Mouse (Mus musculus) spleen, embryonic (tissue): ENCODE results near the gene Ctnna3.

Source experiments
- CTCF ChIA-PET: fragments of 350-600 bp; sonication (Branson Sonifier 250); formaldehyde crosslinking; loops from one replicate; lab custom pipeline; 2022; lab: Charles Lee

Ctnna3 gene

GRCm38 (mm10) chr10:63689233-63689632 lies 259.3 kb downstream of the Ctnna3 start:
- CTCF ChIA-PET, result interaction anchor here (0.7 kb wide), 1 partner anchor 1616 kb away, joined by 11 read pairs; no protein-coding TSS in a partner anchor

DNA sequence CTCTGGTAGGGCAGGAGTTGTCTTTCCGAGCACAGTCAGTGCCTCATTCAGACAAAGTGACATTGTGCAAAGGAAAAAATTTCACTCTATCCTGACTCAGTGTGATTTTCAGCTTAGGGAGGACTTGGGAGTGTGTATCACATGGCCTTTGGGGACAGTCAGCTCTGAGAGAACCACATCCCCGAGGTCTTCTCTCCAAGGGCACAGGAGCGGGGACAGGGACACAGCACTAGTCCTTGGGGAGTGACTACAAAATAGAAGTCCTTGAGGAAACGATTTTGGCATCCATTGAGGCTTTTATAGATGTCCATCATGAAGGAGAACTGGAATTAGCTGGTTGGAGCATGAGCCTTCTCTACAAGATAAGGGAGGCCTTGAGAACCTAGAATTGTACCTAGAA lies 259.8 kb downstream of the Ctnna3 start:
- CTCF ChIA-PET, result no interaction called here

GRCm38 (mm10) chr10:63692039-63692438 lies 262.1 kb downstream of the Ctnna3 start:
- CTCF ChIA-PET, result interaction anchor here (0.6 kb wide), 1 partner anchor 700 kb away, joined by 3 read pairs; no protein-coding TSS in a partner anchor

GRCm38 (mm10) chr10:63710211-63710610 lies 280.3 kb downstream of the Ctnna3 start:
- CTCF ChIA-PET, result no interaction called here

GRCm38 (mm10) chr10:63712530-63712929 lies 282.6 kb downstream of the Ctnna3 start:
- CTCF ChIA-PET, result no interaction called here

- CTCF ChIA-PET, result no interaction called here
Measured at GRCm38 (mm10) chr10:63714151-63714550, 284.3 kb downstream of the Ctnna3 start.

- CTCF ChIA-PET, result no interaction called here
Measured at GRCm38 (mm10) chr10:63768871-63769270, 339.0 kb downstream of the Ctnna3 start.

GRCm38 (mm10) chr10:63771656-63772055 lies 341.8 kb downstream of the Ctnna3 start:
- CTCF ChIA-PET, result no interaction called here

GRCm38 (mm10) chr10:63772074-63772473 lies 342.2 kb downstream of the Ctnna3 start:
- CTCF ChIA-PET, result no interaction called here

DNA sequence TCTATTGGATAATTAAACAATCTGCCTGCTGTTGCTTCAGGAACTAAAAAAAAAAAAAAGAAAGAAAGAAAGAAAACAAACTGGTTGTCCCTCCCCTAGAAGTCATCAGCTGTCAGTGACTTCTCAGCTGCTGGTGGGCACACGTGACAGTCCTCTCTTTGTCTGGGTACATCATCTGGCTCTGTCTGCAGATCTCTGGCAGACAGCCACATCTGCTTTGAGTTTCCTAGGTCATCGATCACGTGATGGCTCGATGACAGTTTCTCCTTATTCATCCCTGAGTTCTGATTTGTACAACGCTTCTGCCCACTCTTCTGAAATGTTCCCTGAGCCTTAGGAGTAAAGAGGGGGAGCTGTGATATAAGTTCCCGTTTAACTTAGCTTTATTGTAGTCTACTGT lies 352.1 kb downstream of the Ctnna3 start:
- CTCF ChIA-PET, result no interaction called here

DNA sequence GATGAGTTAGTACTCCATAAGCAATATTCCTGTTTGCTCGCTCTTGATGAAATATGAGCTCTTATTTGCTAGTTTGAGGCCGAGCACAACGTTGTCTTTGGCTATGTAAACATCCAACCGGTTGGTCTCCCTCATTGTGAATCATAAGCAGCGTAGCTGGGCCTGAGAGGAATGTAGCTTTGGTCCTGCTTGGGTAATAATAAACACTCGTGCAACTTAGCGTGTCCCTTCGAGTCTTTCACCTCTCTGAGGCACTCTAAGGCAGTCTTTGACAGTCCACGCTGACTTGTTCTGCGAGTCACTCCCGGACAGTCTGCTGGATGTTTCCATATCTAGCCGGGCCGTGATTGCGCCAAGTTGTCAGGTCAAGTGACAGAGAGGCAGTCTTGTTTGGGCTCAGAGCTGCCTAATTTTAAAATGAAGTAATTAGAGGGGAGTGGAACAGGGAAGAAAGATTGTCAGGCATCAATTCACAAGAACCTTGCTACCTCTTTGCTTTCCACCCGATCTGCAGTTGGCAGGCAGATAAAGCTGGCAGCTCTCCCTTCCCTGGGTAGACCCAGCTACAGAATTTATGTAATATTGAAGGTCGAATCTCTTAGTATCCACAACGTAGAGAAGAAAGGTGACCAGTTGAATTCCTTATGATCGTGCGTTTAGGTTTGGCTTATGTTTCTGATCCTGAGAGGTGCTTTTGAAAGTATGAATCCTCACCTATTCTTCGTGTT lies 355.1 kb downstream of the Ctnna3 start:
- CTCF ChIA-PET, result no interaction called here

DNA sequence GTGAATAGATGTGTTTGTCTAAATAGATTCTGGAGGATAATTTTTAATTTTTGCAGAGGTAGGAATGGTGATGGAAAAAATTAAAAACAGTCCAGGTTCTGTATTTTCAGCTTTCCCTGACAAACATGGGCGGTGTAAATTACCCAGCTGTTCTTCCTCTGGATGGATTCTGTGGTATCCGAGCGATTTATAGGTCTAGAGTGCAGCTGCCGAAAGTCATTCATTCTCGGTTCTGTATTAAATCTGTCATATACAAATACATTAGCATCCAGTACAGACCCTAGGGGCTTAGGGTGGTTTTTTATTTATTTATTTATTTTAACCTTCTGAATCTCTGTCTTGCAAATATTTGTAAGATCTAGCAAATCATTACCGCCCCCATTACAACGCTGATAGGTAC lies 356.5 kb downstream of the Ctnna3 start:
- CTCF ChIA-PET, result no interaction called here

- CTCF ChIA-PET, result no interaction called here
Measured at GRCm38 (mm10) chr10:63803909-63804308, 374.0 kb downstream of the Ctnna3 start.

GRCm38 (mm10) chr10:63805551-63805950 lies 375.7 kb downstream of the Ctnna3 start:
- CTCF ChIA-PET, result no interaction called here

DNA sequence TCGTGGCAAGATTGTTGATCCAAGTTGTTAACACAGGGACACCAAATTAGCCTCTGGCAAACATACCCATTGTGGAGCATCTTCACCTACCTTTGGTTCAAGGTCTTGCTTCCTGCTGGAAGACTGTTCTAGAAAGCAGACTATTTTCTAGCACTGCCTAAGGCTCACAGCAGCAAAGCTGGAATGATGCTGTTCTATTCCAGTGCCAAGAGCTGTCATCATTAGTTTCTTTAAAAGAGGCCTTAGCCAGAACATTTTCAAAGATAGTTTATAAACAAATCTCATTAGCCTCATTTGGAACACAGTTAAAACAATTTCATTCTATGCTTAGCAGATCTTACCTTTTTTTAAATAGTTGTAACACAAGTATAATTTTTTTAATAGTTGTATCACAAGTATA lies 376.4 kb downstream of the Ctnna3 start:
- CTCF ChIA-PET, result no interaction called here

GRCm38 (mm10) chr10:63810043-63810617 lies 380.2 kb downstream of the Ctnna3 start:
- CTCF ChIA-PET, result no interaction called here

DNA sequence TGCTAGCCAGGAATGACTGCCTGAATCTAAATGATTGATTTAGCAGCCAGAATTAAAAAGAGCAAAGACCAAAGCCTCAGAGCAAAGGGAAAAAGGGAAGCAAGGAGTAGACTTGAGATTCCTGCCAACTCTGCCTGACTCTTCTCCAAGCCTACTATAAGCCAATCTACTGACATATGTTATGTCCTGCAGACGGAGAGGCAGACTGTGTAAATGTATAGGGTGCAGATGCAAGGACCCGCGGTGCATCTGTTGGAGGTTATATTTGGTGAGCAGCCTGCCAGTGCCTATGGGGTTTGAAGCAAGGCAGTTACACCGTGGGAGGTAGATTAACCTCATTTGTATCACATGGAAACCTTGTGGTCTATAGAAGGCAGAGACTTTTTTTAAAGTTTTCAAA lies 409.1 kb downstream of the Ctnna3 start:
- CTCF ChIA-PET, result no interaction called here

DNA sequence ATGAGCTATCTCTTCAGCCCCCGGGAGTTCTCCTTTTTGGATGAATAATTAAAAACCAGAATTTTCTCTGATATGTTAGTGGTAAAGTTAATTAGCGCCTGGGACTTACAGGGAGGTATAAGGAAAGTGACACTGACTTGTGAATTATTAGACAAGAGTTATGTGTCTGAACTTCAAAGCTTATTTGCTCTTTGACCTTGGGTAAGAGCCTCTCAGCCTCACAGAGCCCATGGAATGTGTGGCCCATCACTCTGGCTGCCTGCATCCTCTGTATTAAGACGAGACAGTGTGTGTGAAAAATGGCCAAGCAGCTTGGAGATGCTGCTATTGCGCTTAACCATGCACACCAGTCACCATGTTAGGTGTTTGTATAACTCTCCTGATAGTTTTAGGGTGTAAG lies 422.0 kb downstream of the Ctnna3 start:
- CTCF ChIA-PET, result no interaction called here

DNA sequence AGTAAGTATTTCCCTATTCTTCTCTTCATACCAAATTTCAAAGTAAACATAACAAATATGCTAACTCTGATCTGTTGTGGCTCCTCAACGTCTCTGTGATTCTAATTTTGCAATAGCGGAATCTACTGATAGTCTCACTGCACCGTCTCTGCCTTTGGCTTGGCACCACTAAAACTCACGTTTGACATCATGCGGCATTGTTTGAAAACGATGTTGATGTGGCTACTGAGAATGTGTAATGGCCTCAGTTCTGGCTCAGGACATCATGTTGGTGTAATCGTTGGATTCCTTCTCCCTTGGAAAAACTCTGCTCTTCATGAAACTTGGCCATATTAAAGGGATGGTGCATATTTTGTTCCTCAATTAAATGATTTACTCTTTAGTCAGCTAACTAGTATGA lies 439.2 kb downstream of the Ctnna3 start:
- CTCF ChIA-PET, result no interaction called here

DNA sequence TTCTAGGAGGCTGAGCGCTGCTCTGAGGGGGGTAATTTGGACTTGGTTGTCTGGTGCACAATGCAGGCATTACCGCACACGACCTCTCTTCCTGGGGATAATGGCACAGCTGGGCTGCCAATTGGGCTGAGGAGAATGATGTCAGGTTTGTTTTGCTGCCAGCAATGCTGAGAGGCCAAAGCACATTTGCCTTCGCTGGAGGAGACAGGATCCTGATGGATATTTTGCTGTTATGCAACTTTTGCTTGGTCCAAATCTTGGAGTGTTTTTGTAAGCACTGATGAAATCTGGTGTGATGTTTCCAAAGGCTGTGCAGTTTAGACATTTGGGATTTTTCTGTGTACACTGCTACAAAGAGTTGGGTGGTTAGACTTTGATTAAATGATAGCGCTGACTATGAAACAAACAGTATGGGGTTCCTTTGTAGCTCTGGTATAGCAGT lies 450.6 kb downstream of the Ctnna3 start:
- CTCF ChIA-PET, result no interaction called here

DNA sequence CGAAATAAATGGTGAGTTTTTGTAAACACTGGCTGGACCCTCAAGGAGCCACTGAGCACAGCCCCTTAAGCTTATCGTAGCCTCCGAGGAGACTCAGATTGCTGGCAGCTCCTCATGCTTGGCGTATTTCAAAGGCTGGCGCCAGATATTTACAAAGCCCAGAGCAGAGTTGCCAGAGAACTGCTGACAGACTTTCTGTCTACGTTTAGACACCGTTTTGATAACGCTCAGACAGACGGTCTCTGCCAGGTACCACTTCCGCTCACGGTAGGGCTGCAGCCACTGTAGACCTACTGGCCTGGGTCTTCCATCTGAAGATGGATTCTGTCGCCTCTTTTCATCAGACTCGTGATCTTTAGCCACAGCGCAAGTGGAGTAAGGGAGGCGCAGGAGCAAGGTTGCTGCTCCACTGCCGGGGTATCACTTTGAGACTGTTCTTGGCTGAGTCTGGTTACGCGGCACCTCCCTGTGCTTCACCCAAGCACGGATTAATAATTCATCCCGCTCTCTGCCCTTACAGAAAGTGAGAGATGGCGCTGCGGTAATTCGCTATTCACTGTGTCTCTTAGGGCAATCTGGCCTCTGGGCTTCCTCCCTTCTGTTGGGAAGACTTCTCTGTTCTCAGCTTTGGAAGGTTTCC lies 456.7 kb downstream of the Ctnna3 start:
- CTCF ChIA-PET, result no interaction called here

- CTCF ChIA-PET, result no interaction called here
Measured at GRCm38 (mm10) chr10:63894612-63895011, 464.7 kb downstream of the Ctnna3 start.

DNA sequence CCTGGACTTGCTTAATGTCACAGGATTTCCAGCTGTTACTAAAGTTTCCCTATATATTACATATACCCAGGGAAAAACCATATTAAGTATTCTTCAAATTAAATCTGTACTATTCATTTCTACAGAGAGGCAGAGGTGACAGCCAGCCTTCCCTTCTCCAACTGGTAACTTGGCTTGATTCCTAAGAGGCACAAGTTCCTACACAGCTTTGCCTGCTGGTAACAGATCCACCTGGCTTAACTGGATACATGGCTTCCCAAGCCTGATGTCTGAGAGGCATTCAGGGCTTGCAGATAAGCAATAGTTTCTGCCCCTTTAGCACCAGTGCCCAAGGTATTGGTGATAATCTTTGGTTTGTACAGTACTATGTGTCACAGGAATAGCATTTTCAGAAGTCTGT lies 470.0 kb downstream of the Ctnna3 start:
- CTCF ChIA-PET, result no interaction called here
